Mouse (Mus musculus) embryonic facial prominence, embryonic 11.5 days (tissue): Measurements from ENCODE around the gene Tmed10. TPM values are rescaled to one million over a fixed set of nuclear protein-coding genes. Genes with fewer than 3 reads are reported as not detected.

Source experiments
- ATAC-seq: fragments of 200-750 bp; cut with Nextera tagmentation; replicated peaks from 2 replicates; pipeline ENCODE4 v1.8.0; 2017; ENCODE audit warnings: low read depth; ENCODE audit not compliant: insufficient number of reproducible peaks, low FRiP score, low TSS enrichment
- DNase-seq: peaks from one replicate; pipeline ENCODE4 v3.0.0-alpha.2; 2015; ENCODE audit warnings: low spot score
- H3K27ac ChIP-seq: fragments of 300-500 bp; sonication (generic); replicated peaks from 2 replicates; pipeline ENCODE4 v1.5.1; 2014; ENCODE audit warnings: mild to moderate bottlenecking, low read depth, low read length, control low read depth
- H3K27me3 ChIP-seq: fragments of 300-500 bp; sonication (generic); 2 replicates; pipeline ENCODE4 v1.6.1; 2014; ENCODE audit warnings: mild to moderate bottlenecking, low read length, moderate library complexity, mixed read lengths; ENCODE audit not compliant: control insufficient read depth, insufficient read depth
- H3K36me3 ChIP-seq: fragments of 300-500 bp; sonication (generic); replicated peaks from 2 replicates; pipeline ENCODE4 v1.6.1; 2014; ENCODE audit warnings: low read depth, mild to moderate bottlenecking, low read length, moderate library complexity, mixed read lengths; ENCODE audit not compliant: control insufficient read depth, insufficient read depth
- H3K4me1 ChIP-seq: fragments of 300-500 bp; sonication (generic); 2 replicates; pipeline ENCODE4 v1.6.1; 2014; ENCODE audit warnings: low read length, mixed read lengths; ENCODE audit not compliant: control insufficient read depth, insufficient read depth
- H3K4me2 ChIP-seq: fragments of 300-500 bp; sonication (generic); 2 replicates; pipeline ENCODE4 v1.6.1; 2014; ENCODE audit warnings: low read depth, mild to moderate bottlenecking, control low read depth, low read length, moderate library complexity
- H3K4me3 ChIP-seq: fragments of 300-500 bp; sonication (generic); 2 replicates; pipeline ENCODE4 v1.5.1; 2014; ENCODE audit warnings: low read depth, low read length, control low read depth
- H3K9ac ChIP-seq: fragments of 300-500 bp; sonication (generic); replicated peaks from 2 replicates; pipeline ENCODE4 v1.6.1; 2014; ENCODE audit warnings: mild to moderate bottlenecking, control low read depth, low read length
- H3K9me3 ChIP-seq: fragments of 300-500 bp; sonication (generic); replicated peaks from 2 replicates; pipeline ENCODE4 v1.6.1; 2016; ENCODE audit warnings: mild to moderate bottlenecking, low read length, inconsistent platforms, mixed read lengths; ENCODE audit not compliant: control insufficient read depth
- WGBS: fragments of 180-500 bp; shearing (Covaris S2); extraction: QIAGEN DNeasy Blood & Tissue Kit; methylation state at CpG from one replicate; pipeline ENCODE4 v1.1.7; 2014; 5-methylcytosine and 5-hydroxymethylcytosine counted together
- polyA plus RNA-seq: library from polyadenylated mRNA; unstranded; fragments of >200 nt; fragmentation: Nextera tagmentation; extraction: Ambion mirVana; gene quantifications from 2 replicates; pipeline ENCODE4 v1.2.1, GENCODE M21; 2014

The Tmed10 gene
- polyA plus RNA-seq, 1 experiment from 2014 or later, result 297 TPM

DNA sequence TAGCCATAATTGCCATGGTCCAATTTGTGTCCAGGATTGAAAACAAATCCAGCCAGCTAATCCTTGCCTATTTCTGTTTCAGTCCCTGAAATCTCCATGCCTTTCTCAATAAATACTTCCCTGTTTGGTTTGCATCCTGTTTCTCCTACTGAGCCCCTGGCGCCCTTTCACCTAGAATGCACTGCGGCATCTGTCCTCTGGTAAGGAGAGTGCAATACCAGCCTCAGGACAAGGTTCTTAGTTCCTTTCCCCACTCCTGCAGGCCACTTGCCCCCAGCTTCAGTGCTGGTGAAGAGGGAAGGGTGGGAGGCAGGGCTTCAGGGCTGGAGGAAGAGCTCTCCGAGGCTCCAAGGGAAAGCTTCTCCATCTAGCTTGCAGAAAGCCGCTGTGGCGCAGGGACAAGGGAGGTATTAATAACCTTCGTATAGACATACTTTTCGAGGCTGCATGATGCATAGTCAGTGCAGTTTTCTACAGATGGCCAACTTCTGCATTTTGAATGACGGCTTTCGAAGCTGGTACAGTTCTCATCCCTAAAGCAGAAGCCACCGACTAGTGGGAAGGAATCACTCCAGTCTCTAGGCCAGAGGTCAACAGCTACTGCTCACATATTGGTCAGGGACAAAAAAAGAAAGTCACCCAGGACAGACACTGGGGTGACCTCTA lies 10.8 kb upstream of the Tmed10 start:
- ATAC-seq (no peak), DNase-seq (no peak)
- 75% methylated on average over 10 of the region's 10 CpGs for WGBS
- H3K36me3 ChIP-seq, result no peaks in the 10 kb centered on the region
- H3K9ac ChIP-seq, result no peak overlapping the region
- no peak overlapping the region for H3K27ac ChIP-seq
- no peaks in the 10 kb centered on the region for H3K9me3 ChIP-seq
- no peaks in the 10 kb centered on the region for H3K4me1 ChIP-seq
- no peaks in the 10 kb centered on the region for H3K27me3 ChIP-seq
- no peak overlapping the region for H3K4me3 ChIP-seq
- no peak overlapping the region for H3K4me2 ChIP-seq

GRCm38 (mm10) chr12:85382761-85383680 lies 8.4 kb upstream of the Tmed10 start:
- no peak for DNase-seq
- H3K4me3 ChIP-seq, result no peak overlapping the region
- ATAC-seq, result no peak
- H3K4me1 ChIP-seq, result no peaks in the 10 kb centered on the region
- no peaks in the 10 kb centered on the region for H3K9me3 ChIP-seq
- H3K27ac ChIP-seq, result no peak overlapping the region
- H3K9ac ChIP-seq, result no peak overlapping the region
- no peak overlapping the region for H3K4me2 ChIP-seq
- no peaks in the 10 kb centered on the region for H3K36me3 ChIP-seq
- H3K27me3 ChIP-seq, result no peaks in the 10 kb centered on the region
- 78% methylated on average over 14 of the region's 14 CpGs for WGBS

DNA sequence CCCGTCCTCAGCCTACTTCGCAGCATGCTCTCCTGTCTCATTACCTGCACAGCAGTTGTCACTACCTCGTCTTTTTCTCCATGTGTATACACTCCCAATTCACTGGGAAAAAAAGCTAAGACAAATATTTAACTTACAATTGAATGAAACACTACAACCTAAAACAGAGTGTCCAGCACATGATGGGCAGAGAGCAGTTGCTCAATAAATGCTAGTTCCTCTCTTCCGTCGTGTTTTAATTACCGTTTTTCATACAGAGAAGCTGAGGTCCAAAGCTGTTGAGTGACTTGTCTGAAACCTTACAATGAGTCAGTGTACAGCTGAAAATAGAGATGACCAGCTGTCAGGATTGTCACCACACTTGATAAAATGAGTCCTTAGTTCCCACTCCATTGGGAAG lies 6.9 kb upstream of the Tmed10 start:
- ATAC-seq (no peak), DNase-seq (no peak)
- H3K4me3 ChIP-seq, result no peak overlapping the region
- no peaks in the 10 kb centered on the region for H3K27me3 ChIP-seq
- no peaks in the 10 kb centered on the region for H3K9me3 ChIP-seq
- H3K4me1 ChIP-seq, result no peaks in the 10 kb centered on the region
- no peak overlapping the region for H3K4me2 ChIP-seq
- no peaks in the 10 kb centered on the region for H3K36me3 ChIP-seq
- WGBS, result 92% methylated on average over 6 of the region's 6 CpGs
- H3K9ac ChIP-seq, result no peak overlapping the region
- H3K27ac ChIP-seq, result no peak overlapping the region

DNA sequence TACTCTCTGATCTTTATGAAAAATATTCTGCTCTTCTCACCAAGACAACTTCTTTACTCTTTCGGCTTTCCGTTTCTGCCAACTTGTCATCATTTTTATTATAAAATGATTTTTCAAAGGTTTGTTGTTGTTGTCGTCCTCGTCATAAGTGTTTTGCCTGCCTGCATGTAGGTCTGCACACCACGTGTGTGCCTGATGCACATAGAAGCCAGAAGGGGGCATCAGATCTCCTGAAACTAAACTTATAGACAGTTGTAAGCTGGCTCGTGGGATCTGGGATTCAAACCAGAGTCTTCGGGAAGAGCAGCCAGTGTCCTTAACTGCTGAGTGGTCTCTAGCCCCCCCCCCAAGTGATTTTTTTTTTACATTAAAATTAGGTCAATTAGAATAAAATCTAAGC lies 6.3 kb upstream of the Tmed10 start:
- no peak overlapping the region for H3K9ac ChIP-seq
- no peak for DNase-seq
- WGBS, result 79% methylated on average over 7 of the region's 7 CpGs
- H3K4me1 ChIP-seq, result no peaks in the 10 kb centered on the region
- H3K27ac ChIP-seq, result no peak overlapping the region
- H3K4me3 ChIP-seq, result no peak overlapping the region
- H3K4me2 ChIP-seq, result no peak overlapping the region
- ATAC-seq, result no peak
- no peaks in the 10 kb centered on the region for H3K9me3 ChIP-seq
- H3K27me3 ChIP-seq, result no peaks in the 10 kb centered on the region
- H3K36me3 ChIP-seq, result no peaks in the 10 kb centered on the region

DNA sequence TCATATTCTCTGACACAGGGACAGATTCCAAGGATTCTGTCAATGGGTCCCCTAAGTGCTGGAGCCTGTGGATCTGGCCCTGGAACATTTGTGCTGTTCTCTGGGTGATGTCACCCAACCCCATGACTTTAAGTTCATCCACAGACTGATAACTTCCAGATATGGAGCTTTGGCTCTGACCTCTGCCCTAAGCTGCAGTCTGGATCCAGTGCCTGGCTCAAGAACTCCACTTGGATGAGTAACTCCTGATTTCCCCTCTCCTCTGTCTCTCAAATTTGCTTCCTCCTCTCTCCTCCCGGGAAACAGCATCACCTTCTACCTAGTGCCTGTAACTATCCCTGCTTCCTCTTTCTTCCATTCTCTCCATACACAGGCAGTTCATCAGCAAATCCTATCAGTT lies 5.7 kb upstream of the Tmed10 start:
- ATAC-seq, result no peak

DNA sequence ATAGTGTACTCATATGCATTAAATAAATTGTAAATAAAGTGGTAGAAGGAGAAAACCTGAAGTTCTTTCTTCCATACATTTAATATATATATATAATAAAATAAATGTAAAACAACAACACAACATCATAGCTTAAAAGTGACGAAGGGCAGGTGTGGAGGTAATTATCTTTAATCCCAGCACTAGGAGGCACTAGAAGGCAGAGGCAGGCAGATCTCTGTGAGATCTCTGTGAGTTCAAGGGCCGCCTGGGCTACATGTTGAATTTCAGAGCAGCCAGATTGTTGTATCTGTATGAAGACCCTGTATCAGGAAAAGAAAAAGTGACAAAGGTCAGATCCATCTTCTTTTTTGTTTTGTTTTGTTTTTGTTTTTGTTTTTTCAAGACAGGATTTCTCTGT lies 3.6 kb upstream of the Tmed10 start:
- DNase-seq (no peak), ATAC-seq (no peak)
- Histone ChIP-seq H3K9ac (no peak overlapping the region), H3K27me3 (no peaks in the 10 kb centered on the region), H3K4me2 (no peak overlapping the region), H3K4me3 (no peak overlapping the region), H3K4me1 (no peaks in the 10 kb centered on the region), H3K9me3 (no peaks in the 10 kb centered on the region), H3K27ac (no peak overlapping the region), H3K36me3 (no peaks in the 10 kb centered on the region)
- WGBS, result 85% methylated on average over 2 of the region's 2 CpGs

More for the DNA sequence above, 5.7 kb upstream of the Tmed10 start:
- Histone ChIP-seq H3K27me3 (no peaks in the 10 kb centered on the region), H3K9ac (no peak overlapping the region), H3K9me3 (no peaks in the 10 kb centered on the region), H3K27ac (no peak overlapping the region), H3K4me1 (no peaks in the 10 kb centered on the region), H3K36me3 (no peaks in the 10 kb centered on the region), H3K4me2 (no peak overlapping the region), H3K4me3 (no peak overlapping the region)
- DNase-seq, result no peak
- WGBS, result 68% methylated on average over 1 of the region's 1 CpGs

DNA sequence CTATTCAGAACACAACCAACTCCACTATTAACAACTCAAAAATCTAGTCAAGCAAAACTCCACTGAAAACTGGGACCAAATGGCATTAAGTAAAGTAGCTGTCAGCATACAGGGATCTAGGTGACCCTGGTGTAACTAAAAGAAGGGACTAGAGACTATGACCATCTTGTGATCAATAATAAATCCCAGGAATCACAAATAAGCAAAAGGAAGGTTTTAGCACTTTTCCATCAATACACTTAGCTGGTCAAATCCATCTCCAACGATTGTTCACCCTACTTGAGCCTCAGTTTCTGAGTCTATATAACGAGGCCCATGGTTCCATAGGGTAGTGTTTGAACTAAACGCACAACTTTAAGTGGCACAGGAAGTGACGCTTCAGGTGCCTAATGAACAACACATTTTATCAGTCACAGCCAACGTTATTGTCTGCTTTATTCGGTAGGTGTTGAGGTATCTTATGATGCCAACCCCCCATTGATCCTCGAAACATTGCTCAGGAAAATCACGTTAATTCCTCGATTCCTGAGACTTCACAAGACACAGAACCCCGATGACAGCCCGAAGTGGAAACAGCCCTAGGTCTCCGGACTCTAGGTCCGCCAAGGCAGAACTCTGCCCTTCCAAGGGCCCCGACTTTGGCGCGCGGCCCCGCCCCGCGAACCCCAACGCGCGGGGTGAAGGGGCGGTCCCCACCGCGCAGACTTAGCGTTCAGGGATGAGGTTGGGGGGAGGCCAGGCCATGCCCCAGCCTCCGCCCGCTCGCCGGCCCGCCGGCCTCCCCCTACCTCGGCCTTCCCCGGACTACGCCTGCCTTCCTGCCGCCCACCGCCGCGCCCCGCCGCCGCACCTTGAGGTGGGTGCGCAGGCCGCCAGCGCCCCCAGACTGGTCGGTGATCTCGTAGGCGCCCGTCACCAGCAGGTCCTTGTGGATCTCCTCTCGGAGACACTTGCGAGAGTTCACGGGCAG lies 771 bp downstream of the Tmed10 start:
- 1% methylated on average over 41 of the region's 53 CpGs for WGBS
- ATAC-seq, result peak; percentile 73

More for the DNA sequence above, 771 bp downstream of the Tmed10 start:
- DNase-seq, result peak; percentile 65
- no peaks in the 10 kb centered on the region for H3K36me3 ChIP-seq
- no peaks in the 10 kb centered on the region for H3K4me1 ChIP-seq
- H3K27me3 ChIP-seq, result no peaks in the 10 kb centered on the region
- peak overlapping the region; percentile 92 for H3K4me3 ChIP-seq
- peak overlapping the region; percentile 67; the same call in 1 of the 2 replicates for H3K27ac ChIP-seq
- peak overlapping the region; percentile 60 for H3K4me2 ChIP-seq
- peak overlapping the region; percentile 92 for H3K9ac ChIP-seq
- H3K9me3 ChIP-seq, result no peaks in the 10 kb centered on the region
